In genomic region chr5:148831141-148831547, GRCm38 (mm10) we compare ENCODE assay signal across 8 mouse cellular contexts.
A peak's percentile ranks its signal among the peaks of the same experiment; 100 is the strongest.
DNase-seq lines count a peak whose midpoint lies in the region; ATAC-seq and TF ChIP-seq lines count a peak whose summit lies in the region.

No protein-coding gene starts in this region.

- no peak for DNase-seq in limb, embryonic 11.5 days (ENCODE audit: low spot score)
- DNase-seq in neural tube, embryonic 11.5 days (ENCODE audit: low spot score): peak; percentile 52
- DNase-seq in left cerebral cortex, adult 9 months (ENCODE audit: low spot score in 2 of 2): no peak
- no peak for DNase-seq in adrenal gland, adult 18-20 months (ENCODE audit: low spot score in 2 of 2)

- WGBS in forebrain, embryonic 15.5 days: 3% methylated on average over 9 of the region's 9 CpGs
- WGBS in limb, embryonic 11.5 days: 14% methylated on average over 9 of the region's 9 CpGs
- 6% methylated on average over 9 of the region's 9 CpGs for WGBS in neural tube, embryonic 11.5 days

- H3K9ac ChIP-seq in forebrain, embryonic 15.5 days (replicated peaks): no peak overlapping the region
- no peak overlapping the region for H3K9ac ChIP-seq in limb, embryonic 11.5 days (ENCODE audit: low read length)
- H3K9ac ChIP-seq in neural tube, embryonic 11.5 days (ENCODE audit: low read length): peak overlapping the region; percentile 38

- no peak overlapping the region for H3K27ac ChIP-seq in forebrain, embryonic 15.5 days (replicated peaks)
- no peak overlapping the region for H3K27ac ChIP-seq in limb, embryonic 11.5 days (replicated peaks; ENCODE audit: low read depth, low read length)
- no peak overlapping the region for H3K27ac ChIP-seq in neural tube, embryonic 11.5 days (ENCODE audit: low read depth, low read length)

- H3K36me3 ChIP-seq in erythroblast, embryonic 14.5 days (ENCODE audit: control insufficient read depth): no peaks in the 10 kb centered on the region
- H3K36me3 ChIP-seq in E14TG2a.4 (ENCODE audit: insufficient read depth, low read length): no peaks in the 10 kb centered on the region
- H3K36me3 ChIP-seq in forebrain, embryonic 15.5 days: no peaks in the 10 kb centered on the region
- H3K36me3 ChIP-seq in limb, embryonic 11.5 days (ENCODE audit: control insufficient read depth, insufficient read depth, low read length): no peaks in the 10 kb centered on the region
- no peaks in the 10 kb centered on the region for H3K36me3 ChIP-seq in neural tube, embryonic 11.5 days (ENCODE audit: control insufficient read depth, insufficient read depth, low read length)

- no peak for TF ChIP-seq CTCF in E14TG2a.4 (conservative IDR thresholded peaks at IDR 0.05; ENCODE audit: low read length)

- H3K9me3 ChIP-seq in erythroblast, embryonic 14.5 days (ENCODE audit: control insufficient read depth, low read length): no peaks in the 10 kb centered on the region
- no peaks in the 10 kb centered on the region for H3K9me3 ChIP-seq in E14TG2a.4 (ENCODE audit: low read length)
- H3K9me3 ChIP-seq in forebrain, embryonic 15.5 days: no peaks in the 10 kb centered on the region
- no peaks in the 10 kb centered on the region; the same call in 1 of the 2 replicates for H3K9me3 ChIP-seq in limb, embryonic 11.5 days (ENCODE audit: control insufficient read depth, low read length)
- no peaks in the 10 kb centered on the region for H3K9me3 ChIP-seq in neural tube, embryonic 11.5 days (ENCODE audit: control insufficient read depth, low read length)

- H3K27me3 ChIP-seq in erythroblast, embryonic 14.5 days (ENCODE audit: control insufficient read depth): peaks cover 33% of the 10 kb centered on the region
- peaks cover 63% of the 10 kb centered on the region for H3K27me3 ChIP-seq in E14TG2a.4 (ENCODE audit: insufficient read depth, low read length)
- no peaks in the 10 kb centered on the region for H3K27me3 ChIP-seq in forebrain, embryonic 15.5 days
- H3K27me3 ChIP-seq in limb, embryonic 11.5 days (ENCODE audit: control insufficient read depth, insufficient read depth, low read length): peaks cover 3% of the 10 kb centered on the region; the same call in 1 of the 2 replicates
- H3K27me3 ChIP-seq in neural tube, embryonic 11.5 days (ENCODE audit: control insufficient read depth, insufficient read depth, low read length): peaks cover 2% of the 10 kb centered on the region; the same call in 1 of the 2 replicates

- H3K4me2 ChIP-seq in forebrain, embryonic 15.5 days (replicated peaks): peak overlapping the region; percentile 43
- H3K4me2 ChIP-seq in limb, embryonic 11.5 days (ENCODE audit: low read depth, severe bottlenecking): peak overlapping the region; percentile 18; the same call in 1 of the 2 replicates
- H3K4me2 ChIP-seq in neural tube, embryonic 11.5 days (ENCODE audit: low read depth): peak overlapping the region; percentile 37

- H3K4me3 ChIP-seq in erythroblast, embryonic 14.5 days (replicated peaks): peak overlapping the region; percentile 47
- H3K4me3 ChIP-seq in E14TG2a.4 (replicated peaks; ENCODE audit: low read length): peak overlapping the region; percentile 59
- peak overlapping the region; percentile 23; the same call in 1 of the 2 replicates for H3K4me3 ChIP-seq in forebrain, embryonic 15.5 days
- 0 out of 2 replicates have a peak overlapping the region, but pooled peaks have one; percentile 2 for H3K4me3 ChIP-seq in limb, embryonic 11.5 days (ENCODE audit: low read depth, low read length)
- H3K4me3 ChIP-seq in neural tube, embryonic 11.5 days (ENCODE audit: low read depth, low read length): peak overlapping the region; percentile 14; the same call in 1 of the 2 replicates

- H3K4me1 ChIP-seq in erythroblast, embryonic 14.5 days (ENCODE audit: control insufficient read depth): peaks cover 10% of the 10 kb centered on the region
- peaks cover 23% of the 10 kb centered on the region for H3K4me1 ChIP-seq in E14TG2a.4 (replicated peaks; ENCODE audit: low read depth, low read length)
- H3K4me1 ChIP-seq in forebrain, embryonic 15.5 days: peaks cover 11% of the 10 kb centered on the region
- H3K4me1 ChIP-seq in limb, embryonic 11.5 days (ENCODE audit: control insufficient read depth, insufficient read depth, low read length): no peaks in the 10 kb centered on the region
- H3K4me1 ChIP-seq in neural tube, embryonic 11.5 days (ENCODE audit: control insufficient read depth, insufficient read depth, low read length): 0 out of 2 replicates have a peak, but pooled peaks cover 3% of the 10 kb centered on the region

- ATAC-seq in erythroblast, adult 5-6 weeks (replicated peaks; ENCODE audit: low FRiP score, poor library complexity, severe bottlenecking): no peak
- ATAC-seq in forebrain, embryonic 15.5 days (replicated peaks): no peak
- no peak for ATAC-seq in limb, embryonic 11.5 days (ENCODE audit: insufficient number of reproducible peaks, low FRiP score, low TSS enrichment, low read depth)
- no peak; the same call in 1 of the 2 replicates for ATAC-seq in neural tube, embryonic 11.5 days (ENCODE audit: insufficient read depth, low FRiP score, low TSS enrichment)

Comparison
In these comparisons a context has a peak if more than half of its experiments do, and no peak if none do; other contexts are left out.
1. H3K4me3 ChIP-seq: peak in every context shown above with its lines; median percentile 59 in E14TG2a.4; 47 in erythroblast, embryonic 14.5 days; 23 in forebrain, embryonic 15.5 days; 14 in neural tube, embryonic 11.5 days; 2 in limb, embryonic 11.5 days.